Mouse (Mus musculus) inflammation-experienced regulatory T-cells (primary cell): ENCODE results near the gene Nkiras1. TPM values are rescaled to one million over a fixed set of nuclear protein-coding genes. Genes with fewer than 3 reads are reported as not detected.

Experiments
- polyA plus RNA-seq, 2 experiments: library from polyadenylated mRNA; unstranded; fragments of 100-300 nt; shearing (Covaris generic); gene quantifications; one replicate each; pipeline ENCODE4 v1.2.1; 2017

The Nkiras1 gene
- polyA plus RNA-seq: 10 to 100 TPM; 20.6 to 23.2 TPM

DNA sequence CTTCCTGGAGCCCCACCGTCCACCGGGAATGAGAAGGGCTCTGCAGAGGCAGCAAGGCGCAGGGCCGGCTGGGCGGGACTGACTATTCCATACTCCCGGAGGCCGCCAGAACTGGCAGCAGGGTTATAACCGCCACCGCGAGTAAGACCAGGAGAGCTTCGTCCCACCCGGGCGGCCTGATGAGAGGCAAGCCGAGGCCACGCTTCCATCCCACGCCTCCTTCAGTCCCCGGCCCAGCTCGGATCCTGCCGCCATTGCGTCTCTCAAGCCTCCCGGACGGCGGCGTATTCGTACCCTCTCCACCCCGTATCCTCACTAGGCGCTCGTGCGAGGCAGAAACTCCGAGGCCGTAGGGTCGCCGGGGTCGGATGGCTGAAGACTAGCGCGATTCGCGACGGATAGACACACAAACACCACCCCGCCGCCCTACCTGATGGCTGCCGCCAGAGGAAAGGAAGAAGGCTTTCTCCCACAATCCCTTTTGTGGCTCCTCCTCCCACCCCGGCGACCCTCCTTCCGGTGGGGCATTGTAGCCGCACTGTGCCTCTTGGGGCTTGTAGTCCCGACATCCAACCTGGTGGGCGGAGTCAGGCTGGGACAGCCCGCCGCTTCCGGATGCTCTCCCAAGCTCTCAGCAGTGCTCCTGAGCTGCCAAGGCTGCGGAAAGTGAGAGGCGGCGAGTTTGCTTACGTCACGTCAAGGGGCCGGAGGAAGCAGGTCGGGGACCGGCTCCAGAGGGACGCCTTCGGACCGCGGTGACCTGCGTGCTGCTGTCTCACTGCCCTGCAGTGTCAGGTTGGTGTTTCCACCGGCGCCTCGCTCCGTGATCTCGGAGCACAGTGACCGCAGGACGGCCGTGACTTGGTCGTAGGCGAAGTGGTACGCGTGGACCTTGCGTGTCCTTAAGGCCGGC lies at the start of gene Nkiras1, which contains the start of gene Rpl15:
Nkiras1 (plus strand) TSS at position 608 of the 913 bp plus-strand sequence.
Rpl15 (minus strand) TSS at position 863 of the 913 bp plus-strand sequence.

DNA sequence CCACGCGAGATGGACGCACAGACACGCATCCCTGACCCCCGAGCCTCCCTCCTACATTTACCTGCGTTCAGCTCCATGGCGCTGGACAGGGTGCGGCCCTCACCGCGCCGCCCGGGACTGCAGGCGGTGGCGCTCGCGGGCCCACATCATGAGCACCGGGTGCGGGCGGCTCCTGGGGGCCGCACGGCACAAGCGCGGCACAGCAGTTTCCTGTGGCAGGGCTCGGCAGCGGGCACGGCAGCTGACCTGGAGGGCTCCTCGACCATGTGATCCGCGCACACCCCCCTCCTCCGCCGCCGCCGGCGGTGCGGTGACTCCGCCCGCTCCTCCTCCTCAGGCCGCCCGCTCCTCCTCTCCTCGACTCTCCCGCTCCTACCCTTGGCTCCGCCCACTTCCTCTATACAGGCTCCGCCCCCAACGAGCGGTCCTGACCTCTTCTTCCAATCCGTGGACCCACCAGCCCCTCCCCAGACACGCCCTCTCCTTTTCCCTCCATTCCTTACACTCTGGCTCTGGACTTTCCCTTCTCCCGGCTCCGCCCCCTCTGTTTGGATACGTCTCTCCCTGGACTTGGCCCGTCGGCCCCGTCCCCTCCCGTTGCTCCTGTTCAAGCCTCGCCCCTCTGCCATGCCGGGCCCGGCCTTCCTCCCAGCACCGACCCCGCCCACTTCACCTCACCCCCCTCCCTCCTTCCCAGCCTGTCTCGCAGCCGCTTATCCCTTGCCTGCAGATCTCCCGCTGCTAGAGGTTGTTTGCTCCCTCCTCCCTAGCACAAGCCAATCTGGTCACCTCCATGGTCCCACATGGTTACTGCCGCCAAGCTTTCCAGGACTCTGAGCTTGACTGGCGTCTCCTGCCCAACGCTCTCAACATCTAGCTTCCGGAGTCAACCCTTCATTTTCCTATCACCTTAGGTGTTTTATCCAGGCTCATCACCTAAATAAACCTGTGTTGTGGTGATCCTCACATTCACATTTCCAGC lies 31.9 kb upstream of the Nkiras1 start, which contains the start of gene Nr1d2:
Nr1d2 (minus strand) TSS at position 378 of the 982 bp plus-strand sequence.

DNA sequence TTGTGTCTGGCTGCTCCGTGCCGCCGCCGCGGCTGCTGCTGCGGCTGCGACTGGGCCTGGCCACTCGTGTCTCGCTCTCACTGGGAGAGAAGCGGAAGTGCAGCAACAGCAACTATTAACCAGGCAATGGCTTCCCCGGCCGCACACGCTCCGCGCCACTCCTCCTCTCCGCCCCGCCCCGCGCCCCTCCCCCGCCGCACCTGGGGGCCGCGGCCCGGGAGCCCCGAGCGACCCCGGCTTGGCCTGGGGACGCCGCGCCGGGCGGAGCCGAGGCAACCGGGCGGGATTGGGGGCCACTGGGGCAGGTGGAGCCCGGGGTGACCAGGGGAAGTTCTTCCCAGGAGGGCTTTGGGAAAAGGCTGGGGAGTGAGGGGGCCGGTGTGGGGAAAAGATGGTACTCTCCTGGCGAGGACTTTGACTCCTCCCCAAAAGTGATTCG lies 60.8 kb downstream of the Nkiras1 start, which contains the start of gene Ube2e1:
Ube2e1 (minus strand) TSS at position 167 of the 439 bp plus-strand sequence.

Other genes with a start within 250 kb of the Nkiras1 start
- 10 to 100 TPM; 39.1 to 48.5 TPM for gene Nr1d2, start 32.0 kb upstream of the Nkiras1 start, polyA plus RNA-seq
- 100 to 1,000 TPM; 487 to 490 TPM for gene Rpl15, start 255 bp downstream of the Nkiras1 start, polyA plus RNA-seq
- 10 to 100 TPM; 85.4 to 97.2 TPM for gene Ube2e1, start 60.7 kb downstream of the Nkiras1 start, polyA plus RNA-seq